23 mouse cellular contexts compared by ENCODE assay signal in genomic region chr11:67638401-67638800, GRCm38 (mm10). TPM values are rescaled to one million over a fixed set of nuclear protein-coding genes. Genes with fewer than 3 reads are reported as not detected.
DNase-seq lines count a peak whose midpoint lies in the region; ATAC-seq and TF ChIP-seq lines count a peak whose summit lies in the region.
"Had no signal": no experiment of that assay in that cellular context is flagged by ENCODE, and none has a peak within 500 bp of the region (broad histone marks: within the 10 kb centered on the region; RNA-seq: fewer than 3 reads in every experiment).

No protein-coding gene starts in this region.

- no peaks in the 10 kb centered on the region for H3K4me1 ChIP-seq in hindbrain, postnatal 0 days (ENCODE audit: insufficient read depth, low read length)
- H3K4me1 ChIP-seq in hindbrain, embryonic 10.5 days (replicated peaks), result peaks cover 14% of the 10 kb centered on the region; the same call in 1 of the 2 replicates
- H3K4me1 ChIP-seq: forebrain, embryonic 13.5 days; intestine, embryonic 15.5 days had no signal

- no peak overlapping the region for H3K4me2 ChIP-seq in hindbrain, postnatal 0 days (ENCODE audit: low read depth, low read length)
- H3K4me2 ChIP-seq: embryonic facial prominence, embryonic 13.5 days; forebrain, embryonic 13.5 days; heart, embryonic 13.5 days; intestine, embryonic 15.5 days had no signal

- no peak for ATAC-seq in hindbrain, postnatal 0 days
- ATAC-seq: forebrain, embryonic 13.5 days; forebrain, postnatal 0 days; intestine, embryonic 15.5 days had no signal

- no peak overlapping the region for H3K4me3 ChIP-seq in hindbrain, postnatal 0 days (ENCODE audit: low read length)
- H3K4me3 ChIP-seq in hindbrain, embryonic 10.5 days, result no peak overlapping the region
- H3K4me3 ChIP-seq: embryonic facial prominence, embryonic 13.5 days; forebrain, embryonic 13.5 days; heart, embryonic 13.5 days; intestine, embryonic 15.5 days had no signal

- WGBS in hindbrain, postnatal 0 days, result 39% methylated on average over 3 of the region's 3 CpGs
- 91% methylated on average over 3 of the region's 3 CpGs for WGBS in hindbrain, embryonic 10.5 days

- H3K9ac ChIP-seq in hindbrain, postnatal 0 days (replicated peaks; ENCODE audit: low read length), result no peak overlapping the region
- H3K9ac ChIP-seq: embryonic facial prominence, embryonic 13.5 days; forebrain, embryonic 13.5 days; forebrain, postnatal 0 days; heart, embryonic 13.5 days; intestine, embryonic 15.5 days had no signal

- H3K36me3 ChIP-seq in hindbrain, postnatal 0 days (ENCODE audit: insufficient read depth, low read length), result no peaks in the 10 kb centered on the region
- no peaks in the 10 kb centered on the region for H3K36me3 ChIP-seq in hindbrain, embryonic 10.5 days
- H3K36me3 ChIP-seq: embryonic facial prominence, embryonic 13.5 days; heart, embryonic 13.5 days; intestine, embryonic 15.5 days had no signal

- H3K27ac ChIP-seq in hindbrain, postnatal 0 days, result 0 out of 2 replicates have a peak overlapping the region, but pooled peaks have one; percentile 26
- H3K27ac ChIP-seq in hindbrain, embryonic 10.5 days, result no peak overlapping the region
- H3K27ac ChIP-seq: embryonic facial prominence, embryonic 13.5 days; forebrain, embryonic 13.5 days; heart, embryonic 13.5 days; intestine, embryonic 15.5 days had no signal

- no peaks in the 10 kb centered on the region for H3K27me3 ChIP-seq in hindbrain, postnatal 0 days (ENCODE audit: insufficient read depth, low read length)
- H3K27me3 ChIP-seq in hindbrain, embryonic 10.5 days (ENCODE audit: insufficient read depth, poor library complexity, severe bottlenecking), result no peaks in the 10 kb centered on the region
- H3K27me3 ChIP-seq: embryonic facial prominence, embryonic 13.5 days; forebrain, embryonic 13.5 days; heart, embryonic 13.5 days; intestine, embryonic 15.5 days had no signal

- peak; percentile 74 for DNase-seq in adrenal gland, adult 2 months
- DNase-seq in adrenal gland, postnatal 4 days (ENCODE audit: low spot score in 2 of 2), result no peak
- peak; percentile 15 for DNase-seq in hindbrain, postnatal 0 days (ENCODE audit: low spot score)
- DNase-seq in hindbrain, embryonic 10.5 days (ENCODE audit: low spot score), result no peak
- DNase-seq in adrenal gland, adult 8-10 months, result peak; percentile 61
- DNase-seq in adrenal gland, postnatal 36 days, result peak; percentile 57 to 58
- DNase-seq in retina, embryonic 14.5 days (ENCODE audit: low spot score), result no peak
- no peak for DNase-seq in urinary bladder, adult 18-20 months (ENCODE audit: low spot score in 2 of 2)
- DNase-seq: cerebellum, adult 11 months; cerebellum, adult 9-10 months; cerebellum, postnatal 25 days; forebrain, postnatal 0 days; gastrocnemius, postnatal 14 days; heart, postnatal 4 days; kidney, adult 18-20 months had no signal

- H3K9me3 ChIP-seq in hindbrain, postnatal 0 days (ENCODE audit: low read length), result no peaks in the 10 kb centered on the region
- no peaks in the 10 kb centered on the region for H3K9me3 ChIP-seq in hindbrain, embryonic 10.5 days
- H3K9me3 ChIP-seq: embryonic facial prominence, embryonic 13.5 days; forebrain, embryonic 13.5 days; heart, embryonic 13.5 days; intestine, embryonic 15.5 days had no signal

- no peak for TF ChIP-seq CTCF in hindbrain, postnatal 0 days (IDR thresholded peaks at IDR 0.05; ENCODE audit: low read depth)

RNA-seq across cellular contexts. Expression of gene Rcvrn, which starts 56.7 kb away (rescaled TPM):
- total RNA-seq in adrenal gland, adult 2 months (2021), result under 1 TPM in 1 of 2 experiments, not detected in 1; 0.29 TPM
- polyA plus RNA-seq in adrenal gland, adult 2 months (2012; rRNA removed), result not detected in 2 replicates
- not detected for total RNA-seq in adrenal gland, postnatal 4 days (2021)
- total RNA-seq in hindbrain, postnatal 0 days (2014; rRNA removed), result not detected in 2 replicates
- not detected in 2 replicates for polyA plus RNA-seq in hindbrain, postnatal 0 days (2015; fragmentation: Nextera tagmentation; extraction: Ambion mirVana)
- not detected in 2 replicates for polyA plus RNA-seq in hindbrain, embryonic 10.5 days (2016; fragmentation: Nextera tagmentation; extraction: Ambion mirVana)
- total RNA-seq in adrenal gland, adult 8-10 months (2022), result 1 to 10 TPM in 1 of 4 experiments, not detected in 3; 1.0 TPM
- total RNA-seq in adrenal gland, postnatal 36 days (2021), result under 1 TPM in 1 of 2 experiments, not detected in 1; 0.40 TPM
- total RNA-seq: ES-E14; gastrocnemius, postnatal 14 days; granulocyte monocyte progenitor cell, adult 5-6 weeks had no signal
- polyA plus RNA-seq: embryonic facial prominence, embryonic 13.5 days; forebrain, embryonic 13.5 days; forebrain, postnatal 0 days; heart, embryonic 13.5 days; heart, postnatal 0 days; intestine, embryonic 15.5 days; kidney, embryonic 14.5 days had no signal

Comparison
In these comparisons a context has a peak if more than half of its experiments do, and no peak if none do; other contexts are left out.
1. DNase-seq: peak in adrenal gland, adult 2 months (single experiment), hindbrain, postnatal 0 days (single experiment), adrenal gland, adult 8-10 months (single experiment) and adrenal gland, postnatal 36 days (2 of 2); none in adrenal gland, postnatal 4 days (0 of 2), hindbrain, embryonic 10.5 days (single experiment), retina, embryonic 14.5 days (single experiment) and urinary bladder, adult 18-20 months (0 of 2).